Mouse (Mus musculus): ENCODE data around the gene Usp12. TPM values are rescaled to one million over a fixed set of nuclear protein-coding genes. Genes with fewer than 3 reads are reported as not detected.

The Usp12 gene
- polyA plus RNA-seq, 1 experiment = 16.7 TPM

- H3K36me3 ChIP-seq (ENCODE audit: control insufficient read depth, insufficient read depth, low read length) = no peaks in the 10 kb centered on the region
- no peak overlapping the region for H3K4me3 ChIP-seq (ENCODE audit: low read depth, low read length)
- H3K4me1 ChIP-seq (ENCODE audit: control insufficient read depth, insufficient read depth, insufficient read length, low read length) = no peaks in the 10 kb centered on the region
- WGBS = 85% methylated on average over 18 of the region's 18 CpGs
- H3K27ac ChIP-seq (ENCODE audit: insufficient read depth, low read depth, low read length) = no peak overlapping the region
- TF ChIP-seq CTCF (IDR thresholded peaks at IDR 0.05; ENCODE audit: extremely low read depth, insufficient read length, insufficient replicate concordance, low read depth, low read length) (no peak), POLR2A (IDR thresholded peaks at IDR 0.05; ENCODE audit: low read depth, low read length) (no peak)
- H3K27me3 ChIP-seq (ENCODE audit: control insufficient read depth, insufficient read depth, low read length) = no peaks in the 10 kb centered on the region
Observed at GRCm38 (mm10) chr5:146712282-146712918, 82.4 kb downstream of the Usp12 start.

- peaks cover 2% of the 10 kb centered on the region; the same call in 1 of the 2 replicates for H3K4me1 ChIP-seq (ENCODE audit: control insufficient read depth, insufficient read depth, insufficient read length, low read length)
- no peak overlapping the region for H3K4me3 ChIP-seq (ENCODE audit: low read depth, low read length)
- H3K27ac ChIP-seq (ENCODE audit: insufficient read depth, low read depth, low read length) = no peak overlapping the region
- no peaks in the 10 kb centered on the region for H3K27me3 ChIP-seq (ENCODE audit: control insufficient read depth, insufficient read depth, low read length)
- 71% methylated on average over 3 of the region's 3 CpGs for WGBS
- H3K36me3 ChIP-seq (ENCODE audit: control insufficient read depth, insufficient read depth, low read length) = no peaks in the 10 kb centered on the region
- TF ChIP-seq CTCF (IDR thresholded peaks at IDR 0.05; ENCODE audit: extremely low read depth, insufficient read length, insufficient replicate concordance, low read depth, low read length) = no peak
- no peak for TF ChIP-seq POLR2A (IDR thresholded peaks at IDR 0.05; ENCODE audit: low read depth, low read length)
Observed at GRCm38 (mm10) chr5:146709361-146709760, 85.4 kb downstream of the Usp12 start.

- peaks cover 16% of the 10 kb centered on the region; the same call in 1 of the 2 replicates for H3K4me1 ChIP-seq (ENCODE audit: control insufficient read depth, insufficient read depth, insufficient read length, low read length)
- H3K27ac ChIP-seq (ENCODE audit: insufficient read depth, low read depth, low read length) = no peak overlapping the region
- WGBS = 14% methylated on average over 12 of the region's 12 CpGs
- no peaks in the 10 kb centered on the region for H3K36me3 ChIP-seq (ENCODE audit: control insufficient read depth, insufficient read depth, low read length)
- H3K4me3 ChIP-seq (ENCODE audit: low read depth, low read length) = no peak overlapping the region
- TF ChIP-seq POLR2A (IDR thresholded peaks at IDR 0.05; ENCODE audit: low read depth, low read length) = no peak
- peak; percentile 70; the same call in 1 of the 2 replicates for TF ChIP-seq CTCF (IDR thresholded peaks at IDR 0.05; ENCODE audit: extremely low read depth, insufficient read length, insufficient replicate concordance, low read depth, low read length)
- no peaks in the 10 kb centered on the region for H3K27me3 ChIP-seq (ENCODE audit: control insufficient read depth, insufficient read depth, low read length)
Observed at GRCm38 (mm10) chr5:146705815-146706408, 88.9 kb downstream of the Usp12 start.

- Histone ChIP-seq H3K36me3 (ENCODE audit: control insufficient read depth, insufficient read depth, low read length) (no peaks in the 10 kb centered on the region), H3K27ac (ENCODE audit: insufficient read depth, low read depth, low read length) (no peak overlapping the region), H3K4me1 (ENCODE audit: control insufficient read depth, insufficient read depth, insufficient read length, low read length) (peaks cover 18% of the 10 kb centered on the region; the same call in 1 of the 2 replicates), H3K27me3 (ENCODE audit: control insufficient read depth, insufficient read depth, low read length) (no peaks in the 10 kb centered on the region), H3K4me3 (ENCODE audit: low read depth, low read length) (no peak overlapping the region)
- 76% methylated on average over 6 of the region's 6 CpGs for WGBS
- TF ChIP-seq POLR2A (IDR thresholded peaks at IDR 0.05; ENCODE audit: low read depth, low read length) (no peak), CTCF (IDR thresholded peaks at IDR 0.05; ENCODE audit: extremely low read depth, insufficient read length, insufficient replicate concordance, low read depth, low read length) (no peak)
Observed at GRCm38 (mm10) chr5:146705411-146705810, 89.4 kb downstream of the Usp12 start.

- Histone ChIP-seq H3K36me3 (ENCODE audit: control insufficient read depth, insufficient read depth, low read length) (no peaks in the 10 kb centered on the region), H3K4me3 (ENCODE audit: low read depth, low read length) (no peak overlapping the region), H3K4me1 (ENCODE audit: control insufficient read depth, insufficient read depth, insufficient read length, low read length) (peaks cover 25% of the 10 kb centered on the region; the same call in 1 of the 2 replicates), H3K27me3 (ENCODE audit: control insufficient read depth, insufficient read depth, low read length) (no peaks in the 10 kb centered on the region), H3K27ac (ENCODE audit: insufficient read depth, low read depth, low read length) (peak overlapping the region; percentile 95)
- TF ChIP-seq POLR2A (IDR thresholded peaks at IDR 0.05; ENCODE audit: low read depth, low read length) (no peak), CTCF (IDR thresholded peaks at IDR 0.05; ENCODE audit: extremely low read depth, insufficient read length, insufficient replicate concordance, low read depth, low read length) (peak; percentile 41; the same call in 1 of the 2 replicates)
- 98% methylated on average over 4 of the region's 4 CpGs for WGBS
Observed at GRCm38 (mm10) chr5:146704241-146704640, 90.6 kb downstream of the Usp12 start.

GRCm38 (mm10) chr5:146703710-146704121, 91.1 kb downstream of the Usp12 start:
- Histone ChIP-seq H3K27ac (ENCODE audit: insufficient read depth, low read depth, low read length) (peak overlapping the region; percentile 95), H3K4me1 (ENCODE audit: control insufficient read depth, insufficient read depth, insufficient read length, low read length) (peaks cover 25% of the 10 kb centered on the region; the same call in 1 of the 2 replicates), H3K27me3 (ENCODE audit: control insufficient read depth, insufficient read depth, low read length) (no peaks in the 10 kb centered on the region), H3K36me3 (ENCODE audit: control insufficient read depth, insufficient read depth, low read length) (no peaks in the 10 kb centered on the region), H3K4me3 (ENCODE audit: low read depth, low read length) (no peak overlapping the region)
- no peak for TF ChIP-seq POLR2A (IDR thresholded peaks at IDR 0.05; ENCODE audit: low read depth, low read length)
- TF ChIP-seq CTCF (IDR thresholded peaks at IDR 0.05; ENCODE audit: extremely low read depth, insufficient read length, insufficient replicate concordance, low read depth, low read length) = no peak
- 11% methylated on average over 8 of the region's 8 CpGs for WGBS

GRCm38 (mm10) chr5:146700099-146700498, 94.7 kb downstream of the Usp12 start:
- H3K36me3 ChIP-seq (ENCODE audit: control insufficient read depth, insufficient read depth, low read length) = no peaks in the 10 kb centered on the region
- 0 out of 2 replicates have a peak overlapping the region, but pooled peaks have one; percentile 9 for H3K27ac ChIP-seq (ENCODE audit: insufficient read depth, low read depth, low read length)
- peaks cover 23% of the 10 kb centered on the region; the same call in 1 of the 2 replicates for H3K4me1 ChIP-seq (ENCODE audit: control insufficient read depth, insufficient read depth, insufficient read length, low read length)
- TF ChIP-seq POLR2A (IDR thresholded peaks at IDR 0.05; ENCODE audit: low read depth, low read length) (no peak), CTCF (IDR thresholded peaks at IDR 0.05; ENCODE audit: extremely low read depth, insufficient read length, insufficient replicate concordance, low read depth, low read length) (no peak)
- WGBS = 81% methylated on average over 10 of the region's 10 CpGs
- H3K27me3 ChIP-seq (ENCODE audit: control insufficient read depth, insufficient read depth, low read length) = no peaks in the 10 kb centered on the region
- no peak overlapping the region for H3K4me3 ChIP-seq (ENCODE audit: low read depth, low read length)
